Mouse (Mus musculus): ENCODE measurements around the gene Slc10a7.

GRCm38 (mm10) chr8:78635241-78635771, 126.2 kb downstream of the Slc10a7 start:
- TF ChIP-seq MAFK (IDR thresholded peaks at IDR 0.05; ENCODE audit: borderline replicate concordance, low read depth, low read length) (no peak), UBTF (IDR thresholded peaks at IDR 0.05; ENCODE audit: borderline replicate concordance, insufficient read depth, low read depth, low read length) (no peak), POLR2AphosphoS2 (IDR thresholded peaks at IDR 0.05; ENCODE audit: low read length) (no peak), CTCF (IDR thresholded peaks at IDR 0.05 in 2 of 3, conservative IDR thresholded peaks at IDR 0.05 in 1 of 3; ENCODE audit: control insufficient read depth in 1 of 3, insufficient read depth in 1 of 3, low read depth in 2 of 3, low read length in 3 of 3, poor library complexity in 1 of 3, severe bottlenecking in 1 of 3) (no peak), BHLHE40 (IDR thresholded peaks at IDR 0.05; ENCODE audit: borderline replicate concordance, low read depth, low read length) (no peak), MYC (IDR thresholded peaks at IDR 0.05; ENCODE audit: low read depth, low read length) (no peak), EP300 (IDR thresholded peaks at IDR 0.05; ENCODE audit: low read depth in 1 of 2, low read length in 2 of 2) (no peak), USF2 (IDR thresholded peaks at IDR 0.05; ENCODE audit: borderline replicate concordance in 1 of 2, insufficient read depth in 1 of 2, low read depth in 1 of 2, low read length in 2 of 2) (no peak), USF1 (IDR thresholded peaks at IDR 0.05; ENCODE audit: low read depth, low read length) (no peak), NRF1 (IDR thresholded peaks at IDR 0.05; ENCODE audit: insufficient read depth, low read depth, low read length, poor library complexity, severe bottlenecking) (no peak), MAX (IDR thresholded peaks at IDR 0.05; ENCODE audit: low read length) (no peak), KAT2A (conservative IDR thresholded peaks at IDR 0.05; ENCODE audit: low read depth, low read length) (no peak)

All from MEL (cell line).